Mouse (Mus musculus) bone marrow macrophage, adult 2 months (primary cell): ENCODE measurements around the gene Asap2.
"Not testable (repeated sequence)": the region's sequence is repeated elsewhere in the genome, so short reads cannot be mapped to it uniquely, and the experiment has no call there.

Source experiments
- CTCF ChIP-seq: IDR thresholded peaks from 2 replicates; pipeline ENCODE4 v1.5.1; 2012; ENCODE audit warnings: low read depth, mild to moderate bottlenecking, low read length, moderate library complexity
- POLR2A ChIP-seq: IDR thresholded peaks from 2 replicates; pipeline ENCODE4 v1.6.1; 2012; ENCODE audit warnings: mild to moderate bottlenecking, low read depth, low read length, borderline replicate concordance

DNA sequence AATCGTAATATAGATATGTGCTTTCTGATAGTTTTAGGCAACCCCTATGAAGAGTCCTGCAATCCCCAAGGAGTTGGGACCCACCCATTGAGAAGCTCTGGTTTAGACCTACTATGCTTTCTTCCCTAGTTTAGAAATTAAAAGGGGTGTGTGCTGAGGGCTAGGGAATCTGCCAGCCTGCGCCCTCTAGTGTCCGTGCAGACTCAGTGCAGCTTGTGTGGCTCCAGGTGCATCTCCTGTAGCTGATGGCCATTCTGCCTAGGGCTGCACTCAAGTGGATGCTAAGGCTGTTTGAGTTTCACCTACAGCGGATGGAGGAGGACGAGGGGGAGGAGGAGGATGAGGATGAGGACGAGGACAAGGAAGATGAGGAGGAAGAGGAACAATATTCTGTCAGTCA is 40.6 kb downstream of the Asap2 start:
- TF ChIP-seq POLR2A, CTCF: not testable (repeated sequence)
